Mouse (Mus musculus): ENCODE data around the gene Pacsin2. TPM values are rescaled to one million over a fixed set of nuclear protein-coding genes. Genes with fewer than 3 reads are reported as not detected.

Gene Pacsin2
- total RNA-seq (2023) = 10 to 100 TPM; 63.7 to 71.2 TPM

DNA sequence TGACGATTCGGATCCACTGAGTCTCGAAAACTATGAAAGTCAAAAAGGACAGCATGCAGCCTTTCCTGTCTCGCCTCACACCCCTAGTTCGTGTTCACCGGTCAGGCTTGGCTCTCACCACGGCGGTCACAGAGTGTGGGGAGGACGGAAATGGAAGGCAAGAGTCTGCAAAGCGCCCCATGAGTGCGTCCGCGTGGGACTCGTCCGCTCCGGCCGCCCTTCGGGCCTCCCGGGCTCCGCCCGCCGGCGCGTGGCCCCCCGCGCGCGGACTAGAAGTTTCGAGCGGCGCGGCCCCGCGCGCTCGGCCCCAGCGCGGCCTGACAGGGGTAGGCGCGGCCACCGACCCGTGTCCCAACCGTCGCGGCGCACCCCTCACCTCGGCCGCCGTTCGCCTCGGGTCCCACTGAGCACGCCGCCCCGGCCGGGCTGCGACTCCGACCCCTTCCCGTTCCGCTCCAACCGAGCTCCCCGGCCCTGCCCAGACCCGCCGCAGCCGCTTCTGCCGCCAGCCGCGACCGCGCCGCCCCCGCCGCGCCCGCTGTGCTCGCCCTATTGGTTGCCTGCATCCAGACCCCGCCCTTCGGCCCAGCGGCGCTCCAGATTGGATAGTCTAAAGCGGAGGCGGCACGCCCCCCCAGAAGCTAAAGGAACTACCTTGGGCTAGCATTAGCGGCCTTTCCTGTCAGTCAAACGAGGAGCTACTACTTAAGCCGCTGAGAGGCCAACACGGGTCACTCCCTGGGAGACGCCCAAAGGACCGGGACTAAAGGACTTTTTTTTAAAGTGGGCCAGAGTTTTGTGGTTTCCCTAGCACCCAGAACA lies at the start of gene Pacsin2:
Gene Pacsin2, minus strand, starts transcription at position 524 of the 822 bp plus-strand sequence.

DNA sequence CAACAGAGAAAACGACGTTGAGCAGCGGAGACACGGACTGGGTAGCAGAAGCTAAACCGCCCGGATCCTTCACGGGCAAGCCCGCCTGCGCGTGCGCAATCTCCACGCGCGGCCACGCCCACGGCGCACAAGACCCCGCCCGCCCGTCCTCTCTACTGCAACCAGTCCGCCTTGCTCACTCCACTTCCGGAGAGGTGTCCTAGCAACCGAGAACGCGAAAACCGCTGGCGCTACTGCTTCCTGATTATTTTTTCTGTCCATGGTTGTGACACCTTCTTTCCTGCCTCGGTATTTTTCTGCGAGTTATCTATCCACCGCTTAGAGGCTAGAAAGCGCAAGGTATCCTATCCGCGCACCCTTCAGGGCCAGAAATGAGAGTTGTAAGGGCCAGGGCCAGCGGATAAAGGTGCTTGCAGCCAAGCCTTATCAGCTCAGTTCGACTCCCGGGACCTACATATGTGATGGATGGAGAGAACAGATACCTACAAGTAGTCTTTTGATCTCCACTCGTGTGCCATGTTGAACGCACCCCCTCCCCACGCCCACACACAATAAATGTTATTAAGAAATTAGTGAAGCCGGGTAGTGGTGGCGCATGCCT lies 46.5 kb upstream of the Pacsin2 start, which contains the start of gene Ttll1:
Gene Ttll1, minus strand, starts transcription at position 89 of the 601 bp plus-strand sequence.

DNA sequence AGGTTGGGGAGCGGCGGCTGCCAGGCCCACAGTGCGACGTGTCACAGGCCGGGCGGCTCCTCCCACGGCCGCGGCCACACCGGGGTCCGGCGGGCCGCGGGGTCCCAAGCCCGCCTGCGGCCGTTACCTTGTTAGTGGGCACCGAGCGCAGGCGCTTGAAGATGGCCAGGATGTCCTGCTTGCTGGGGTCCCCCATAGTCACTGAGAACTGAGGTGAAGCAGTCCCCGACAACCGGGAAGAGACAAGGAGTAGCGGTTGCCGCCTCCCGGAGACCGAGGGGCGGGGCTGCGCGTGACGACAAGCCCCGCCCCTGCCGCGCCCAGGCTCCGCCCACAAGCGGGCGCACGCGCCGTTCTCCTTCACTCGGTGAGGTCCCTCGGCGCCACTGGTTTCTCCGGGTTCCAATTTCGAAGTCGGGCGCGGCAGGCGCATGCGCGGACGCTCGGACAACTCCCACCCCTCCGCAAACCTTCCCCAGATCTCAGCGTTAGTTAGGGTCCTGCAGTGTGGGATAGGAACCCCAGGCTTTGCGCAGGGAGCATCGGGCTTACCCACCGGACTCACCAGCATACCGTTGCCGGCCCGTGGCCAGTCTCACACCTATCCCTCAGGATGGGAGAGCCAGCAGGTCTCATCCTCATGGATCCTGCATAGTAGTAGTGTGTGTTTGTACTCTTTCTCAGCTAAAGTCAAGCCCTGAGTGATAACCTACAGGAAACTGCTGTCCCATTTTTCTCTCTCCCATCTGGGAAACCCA lies 114.3 kb downstream of the Pacsin2 start, which contains the start of gene Arfgap3:
Gene Arfgap3, minus strand, starts transcription at position 294 of the 758 bp plus-strand sequence.

Other genes starting within 250 kb of the Pacsin2 start
- under 1 TPM in 1 of 2 experiments, not detected in 1; 0.44 TPM for gene A4galt, start 212.8 kb downstream of the Pacsin2 start, total RNA-seq (2023)
- gene Arfgap3, start 114.4 kb downstream of the Pacsin2 start, total RNA-seq (2023) = 10 to 100 TPM; 13.3 to 13.5 TPM
- 1 to 10 TPM; 7.1 to 8.5 TPM for gene Ttll1, start 46.3 kb upstream of the Pacsin2 start, total RNA-seq (2023)
- gene Bik, start 62.3 kb upstream of the Pacsin2 start, total RNA-seq (2023) = not detected
- 10 to 100 TPM; 65.3 to 68.6 TPM for gene Tspo, start 99.0 kb upstream of the Pacsin2 start, total RNA-seq (2023)
- gene Mcat, start 99.2 kb upstream of the Pacsin2 start, total RNA-seq (2023) = 10 to 100 TPM; 24.8 to 25.0 TPM
- gene Ttll12, start 130.6 kb upstream of the Pacsin2 start, total RNA-seq (2023) = 1 to 10 TPM; 7.4 to 8.2 TPM

All from B cell, adult 67 days (primary cell).